Mouse (Mus musculus): Measurements from ENCODE around the gene Ranbp10. TPM values are rescaled to one million over a fixed set of nuclear protein-coding genes. Genes with fewer than 3 reads are reported as not detected.

Gene Ranbp10
- 13.7 and 17.8 TPM in 2 replicates for polyA plus RNA-seq (2014; fragmentation: Nextera tagmentation; extraction: Ambion mirVana)

GRCm38 (mm10) chr8:105826861-105827848 is at the start of gene Ranbp10, which contains the start of gene Tsnaxip1:
Gene Ranbp10 (minus strand): TSS chr8:105827350.
Gene Tsnaxip1 (plus strand): TSS chr8:105827731.
- Histone ChIP-seq H3K36me3 (ENCODE audit: control insufficient read depth, insufficient read depth, low read length) (peaks cover 4% of the 10 kb centered on the region; the same call in 1 of the 2 replicates), H3K4me3 (ENCODE audit: low read depth, low read length) (peak within 1 kb of the TSS; percentile 99), H3K4me2 (replicated peaks; ENCODE audit: low read depth, low read length) (peak within 1 kb of the TSS; percentile 55), H3K27ac (ENCODE audit: low read depth, low read length) (peak within 1 kb of the TSS; percentile 53; the same call in 1 of the 2 replicates), H3K9ac (ENCODE audit: low read depth, low read length) (peak within 1 kb of the TSS; percentile 97), H3K4me1 (replicated peaks; ENCODE audit: control insufficient read depth, insufficient read depth, low read length) (peaks cover 5% of the 10 kb centered on the region), H3K27me3 (ENCODE audit: control insufficient read depth, insufficient read depth, low read length) (no peaks in the 10 kb centered on the region), H3K9me3 (ENCODE audit: control insufficient read depth, low read length) (no peaks in the 10 kb centered on the region)
- ATAC-seq (ENCODE audit: low FRiP score) (peak; percentile 99), DNase-seq (ENCODE audit: low spot score) (peak; percentile 96)
- under 1% methylated on average over 52 of the region's 52 CpGs for WGBS

GRCm38 (mm10) chr8:105874301-105874700 is 47.2 kb upstream of the Ranbp10 start:
- H3K9ac ChIP-seq (ENCODE audit: low read depth, low read length) = no peak overlapping the region
- ATAC-seq (ENCODE audit: low FRiP score) = no peak
- no peaks in the 10 kb centered on the region for H3K27me3 ChIP-seq (ENCODE audit: control insufficient read depth, insufficient read depth, low read length)
- H3K27ac ChIP-seq (ENCODE audit: low read depth, low read length) = no peak overlapping the region
- H3K4me2 ChIP-seq (replicated peaks; ENCODE audit: low read depth, low read length) = no peak overlapping the region
- no peak overlapping the region for H3K4me3 ChIP-seq (ENCODE audit: low read depth, low read length)
- H3K9me3 ChIP-seq (ENCODE audit: control insufficient read depth, low read length) = no peaks in the 10 kb centered on the region
- H3K36me3 ChIP-seq (ENCODE audit: control insufficient read depth, insufficient read depth, low read length) = peaks cover 5% of the 10 kb centered on the region; the same call in 1 of the 2 replicates
- WGBS = 96% methylated on average over 6 of the region's 6 CpGs
- no peak for DNase-seq (ENCODE audit: low spot score)
- H3K4me1 ChIP-seq (replicated peaks; ENCODE audit: control insufficient read depth, insufficient read depth, low read length) = no peaks in the 10 kb centered on the region

GRCm38 (mm10) chr8:105866364-105867029 is 39.3 kb upstream of the Ranbp10 start:
- 88% methylated on average over 6 of the region's 6 CpGs for WGBS
- DNase-seq (ENCODE audit: low spot score) = peak; percentile 13

GRCm38 (mm10) chr8:105861951-105862350 is 34.8 kb upstream of the Ranbp10 start:
- Histone ChIP-seq H3K4me3 (ENCODE audit: low read depth, low read length) (peak overlapping the region; percentile 95), H3K27me3 (ENCODE audit: control insufficient read depth, insufficient read depth, low read length) (no peaks in the 10 kb centered on the region), H3K9me3 (ENCODE audit: control insufficient read depth, low read length) (no peaks in the 10 kb centered on the region), H3K27ac (ENCODE audit: low read depth, low read length) (no peak overlapping the region), H3K4me2 (replicated peaks; ENCODE audit: low read depth, low read length) (peak overlapping the region; percentile 69), H3K36me3 (ENCODE audit: control insufficient read depth, insufficient read depth, low read length) (no peaks in the 10 kb centered on the region; the same call in 1 of the 2 replicates), H3K4me1 (replicated peaks; ENCODE audit: control insufficient read depth, insufficient read depth, low read length) (peaks cover 5% of the 10 kb centered on the region; the same call in 1 of the 2 replicates), H3K9ac (ENCODE audit: low read depth, low read length) (peak overlapping the region; percentile 35; the same call in 1 of the 2 replicates)
- 6% methylated on average over 1 of the region's 1 CpGs for WGBS
- ATAC-seq (ENCODE audit: low FRiP score) = no peak
- peak; percentile 20 for DNase-seq (ENCODE audit: low spot score)

More at GRCm38 (mm10) chr8:105866364-105867029, 39.3 kb upstream of the Ranbp10 start:
- H3K36me3 ChIP-seq (ENCODE audit: control insufficient read depth, insufficient read depth, low read length) = peaks cover 7% of the 10 kb centered on the region
- no peak for ATAC-seq (ENCODE audit: low FRiP score)
- no peak overlapping the region for H3K27ac ChIP-seq (ENCODE audit: low read depth, low read length)
- H3K9ac ChIP-seq (ENCODE audit: low read depth, low read length) = no peak overlapping the region
- no peaks in the 10 kb centered on the region for H3K9me3 ChIP-seq (ENCODE audit: control insufficient read depth, low read length)
- no peak overlapping the region for H3K4me3 ChIP-seq (ENCODE audit: low read depth, low read length)
- H3K27me3 ChIP-seq (ENCODE audit: control insufficient read depth, insufficient read depth, low read length) = no peaks in the 10 kb centered on the region
- 0 out of 2 replicates have a peak, but pooled peaks cover 2% of the 10 kb centered on the region for H3K4me1 ChIP-seq (replicated peaks; ENCODE audit: control insufficient read depth, insufficient read depth, low read length)
- H3K4me2 ChIP-seq (replicated peaks; ENCODE audit: low read depth, low read length) = no peak overlapping the region

GRCm38 (mm10) chr8:105860143-105860981 is 33.2 kb upstream of the Ranbp10 start, which contains the start of gene Nutf2:
Gene Nutf2 (plus strand): TSS chr8:105860580.
- WGBS = 1% methylated on average over 54 of the region's 59 CpGs
- peak within 1 kb of the TSS; percentile 72 for H3K27ac ChIP-seq (ENCODE audit: low read depth, low read length)
- H3K4me1 ChIP-seq (replicated peaks; ENCODE audit: control insufficient read depth, insufficient read depth, low read length) = peaks cover 10% of the 10 kb centered on the region; the same call in 1 of the 2 replicates
- no peaks in the 10 kb centered on the region for H3K36me3 ChIP-seq (ENCODE audit: control insufficient read depth, insufficient read depth, low read length)
- DNase-seq (ENCODE audit: low spot score) (peak; percentile 94), ATAC-seq (ENCODE audit: low FRiP score) (peak; percentile 98)
- H3K4me2 ChIP-seq (replicated peaks; ENCODE audit: low read depth, low read length) = peak within 1 kb of the TSS; percentile 69
- H3K9me3 ChIP-seq (ENCODE audit: control insufficient read depth, low read length) = no peaks in the 10 kb centered on the region
- peak within 1 kb of the TSS; percentile 95 for H3K4me3 ChIP-seq (ENCODE audit: low read depth, low read length)
- no peaks in the 10 kb centered on the region for H3K27me3 ChIP-seq (ENCODE audit: control insufficient read depth, insufficient read depth, low read length)
- H3K9ac ChIP-seq (ENCODE audit: low read depth, low read length) = peak within 1 kb of the TSS; percentile 98

- peaks cover 10% of the 10 kb centered on the region; the same call in 1 of the 2 replicates for H3K4me1 ChIP-seq (replicated peaks; ENCODE audit: control insufficient read depth, insufficient read depth, low read length)
- no peaks in the 10 kb centered on the region for H3K27me3 ChIP-seq (ENCODE audit: control insufficient read depth, insufficient read depth, low read length)
- H3K4me2 ChIP-seq (replicated peaks; ENCODE audit: low read depth, low read length) = no peak overlapping the region
- no peak overlapping the region for H3K4me3 ChIP-seq (ENCODE audit: low read depth, low read length)
- H3K27ac ChIP-seq (ENCODE audit: low read depth, low read length) = no peak overlapping the region; the same call in 1 of the 2 replicates
- no peak overlapping the region for H3K9ac ChIP-seq (ENCODE audit: low read depth, low read length)
- 76% methylated on average over 5 of the region's 5 CpGs for WGBS
- H3K9me3 ChIP-seq (ENCODE audit: control insufficient read depth, low read length) = no peaks in the 10 kb centered on the region
- ATAC-seq (ENCODE audit: low FRiP score) (no peak), DNase-seq (ENCODE audit: low spot score) (no peak)
- H3K36me3 ChIP-seq (ENCODE audit: control insufficient read depth, insufficient read depth, low read length) = no peaks in the 10 kb centered on the region
Observed at GRCm38 (mm10) chr8:105859314-105859713, 32.2 kb upstream of the Ranbp10 start.

- no peaks in the 10 kb centered on the region for H3K9me3 ChIP-seq (ENCODE audit: control insufficient read depth, low read length)
- no peak overlapping the region for H3K4me2 ChIP-seq (replicated peaks; ENCODE audit: low read depth, low read length)
- peaks cover 10% of the 10 kb centered on the region; the same call in 1 of the 2 replicates for H3K4me1 ChIP-seq (replicated peaks; ENCODE audit: control insufficient read depth, insufficient read depth, low read length)
- no peak for DNase-seq (ENCODE audit: low spot score)
- H3K27ac ChIP-seq (ENCODE audit: low read depth, low read length) = no peak overlapping the region
- 92% methylated on average over 5 of the region's 5 CpGs for WGBS
- no peak overlapping the region for H3K4me3 ChIP-seq (ENCODE audit: low read depth, low read length)
- ATAC-seq (ENCODE audit: low FRiP score) = no peak
- H3K27me3 ChIP-seq (ENCODE audit: control insufficient read depth, insufficient read depth, low read length) = no peaks in the 10 kb centered on the region
- H3K36me3 ChIP-seq (ENCODE audit: control insufficient read depth, insufficient read depth, low read length) = no peaks in the 10 kb centered on the region
- H3K9ac ChIP-seq (ENCODE audit: low read depth, low read length) = no peak overlapping the region
Observed at GRCm38 (mm10) chr8:105858495-105858894, 31.3 kb upstream of the Ranbp10 start.

All from hindbrain, embryonic 11.5 days (tissue).